Mouse (Mus musculus): ENCODE measurements at regions not wholly inside any gene's neighbourhood (a gene's known extent, or its start where the extent isn't known, plus 50 kb on each side); places are given as distances from the start of the nearest gene placed in this dataset.

DNA sequence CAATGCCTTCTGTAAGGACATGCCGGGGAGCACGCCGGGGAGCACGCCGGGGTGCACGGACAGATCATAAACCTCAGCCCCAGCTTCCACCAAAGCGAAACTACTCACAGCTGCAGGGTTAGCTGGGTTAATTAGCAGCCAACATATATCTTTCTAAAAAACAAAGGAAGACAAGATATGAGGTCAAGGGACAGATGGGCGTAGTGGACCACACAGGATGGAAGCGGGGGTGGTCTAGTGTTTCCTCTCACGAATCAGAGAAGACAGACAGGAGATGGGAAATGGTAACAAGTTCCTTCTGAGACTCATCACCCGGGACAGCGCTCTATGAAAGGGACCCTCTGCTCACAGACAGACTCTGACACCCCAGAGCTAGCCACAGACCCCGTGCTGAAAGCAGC, 60.0 kb upstream of the Ajap1 start:
- H3K4me1 ChIP-seq (replicated peaks) = peaks cover 33% of the 10 kb centered on the region
- peaks cover 12% of the 10 kb centered on the region; the same call in 1 of the 2 replicates for H3K27me3 ChIP-seq
- no peak overlapping the region for H3K4me3 ChIP-seq (replicated peaks)
- no peak overlapping the region for H3K27ac ChIP-seq
- H3K36me3 ChIP-seq = no peaks in the 10 kb centered on the region
- H3K9me3 ChIP-seq = no peaks in the 10 kb centered on the region
- WGBS = 84% methylated on average over 13 of the region's 13 CpGs
- ATAC-seq = no peak
- no peak overlapping the region for H3K4me2 ChIP-seq (replicated peaks)
- H3K9ac ChIP-seq (replicated peaks) = no peak overlapping the region

GRCm38 (mm10) chr4:153543900-153544648, 61.5 kb upstream of the Ajap1 start:
- H3K36me3 ChIP-seq = no peaks in the 10 kb centered on the region
- no peak overlapping the region for H3K9ac ChIP-seq (replicated peaks)
- peaks cover 41% of the 10 kb centered on the region for H3K4me1 ChIP-seq (replicated peaks)
- H3K27ac ChIP-seq = no peak overlapping the region
- peak; percentile 63 for ATAC-seq
- no peak overlapping the region for H3K4me2 ChIP-seq (replicated peaks)
- no peak overlapping the region for H3K4me3 ChIP-seq (replicated peaks)
- peaks cover 12% of the 10 kb centered on the region; the same call in 1 of the 2 replicates for H3K27me3 ChIP-seq
- H3K9me3 ChIP-seq = no peaks in the 10 kb centered on the region
- WGBS = 44% methylated on average over 24 of the region's 24 CpGs

DNA sequence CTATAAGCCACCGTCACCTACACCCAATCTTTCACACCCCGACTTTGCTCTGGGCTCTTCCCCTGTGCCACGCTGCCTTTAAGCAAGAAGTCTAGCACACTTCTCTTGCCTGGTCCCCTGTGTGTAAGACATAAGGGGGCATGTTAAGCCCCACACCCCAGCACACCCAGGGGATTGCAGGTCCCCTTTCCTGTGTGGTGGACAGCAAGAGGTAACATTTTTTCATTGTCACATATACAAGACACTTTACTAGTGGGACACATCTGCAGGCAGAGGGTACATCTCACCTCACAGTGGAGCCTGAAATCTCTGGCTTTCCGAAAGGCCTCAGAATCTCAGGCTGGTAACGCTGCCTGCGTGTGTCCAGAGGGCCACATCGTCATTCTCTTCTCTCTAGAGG, 64.1 kb upstream of the Ajap1 start:
- Histone ChIP-seq H3K4me2 (replicated peaks) (no peak overlapping the region), H3K27me3 (peaks cover 12% of the 10 kb centered on the region; the same call in 1 of the 2 replicates), H3K36me3 (no peaks in the 10 kb centered on the region), H3K9me3 (no peaks in the 10 kb centered on the region), H3K9ac (replicated peaks) (no peak overlapping the region), H3K4me1 (replicated peaks) (peaks cover 41% of the 10 kb centered on the region), H3K4me3 (replicated peaks) (no peak overlapping the region), H3K27ac (no peak overlapping the region)
- ATAC-seq = no peak
- WGBS = 92% methylated on average over 7 of the region's 7 CpGs

DNA sequence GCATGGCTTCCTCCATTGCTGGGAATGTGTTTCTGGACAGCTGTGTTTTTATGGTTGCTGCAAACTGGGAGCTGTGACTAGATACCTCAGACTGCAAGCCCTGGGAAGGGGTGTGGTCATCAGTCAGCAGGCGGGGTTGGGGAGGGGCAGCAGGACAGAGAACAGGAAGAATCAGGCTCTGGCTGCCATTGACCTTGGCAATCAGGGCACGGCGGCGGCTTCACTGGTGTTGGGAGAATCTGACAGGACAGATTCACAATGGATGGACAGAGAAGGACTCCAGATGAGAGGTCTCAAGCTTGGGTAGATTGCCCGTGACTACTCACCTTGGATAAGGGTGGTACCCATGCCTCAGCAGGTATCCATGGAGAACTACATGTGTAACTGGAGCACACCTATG, 64.5 kb upstream of the Ajap1 start:
- no peaks in the 10 kb centered on the region for H3K36me3 ChIP-seq
- no peak overlapping the region for H3K4me3 ChIP-seq (replicated peaks)
- no peak overlapping the region for H3K27ac ChIP-seq
- H3K27me3 ChIP-seq = peaks cover 12% of the 10 kb centered on the region; the same call in 1 of the 2 replicates
- no peak overlapping the region for H3K9ac ChIP-seq (replicated peaks)
- no peaks in the 10 kb centered on the region for H3K9me3 ChIP-seq
- 0 out of 2 replicates have a peak, but pooled peaks have one; percentile 19 for ATAC-seq
- H3K4me2 ChIP-seq (replicated peaks) = no peak overlapping the region
- 84% methylated on average over 5 of the region's 5 CpGs for WGBS
- H3K4me1 ChIP-seq (replicated peaks) = peaks cover 43% of the 10 kb centered on the region

DNA sequence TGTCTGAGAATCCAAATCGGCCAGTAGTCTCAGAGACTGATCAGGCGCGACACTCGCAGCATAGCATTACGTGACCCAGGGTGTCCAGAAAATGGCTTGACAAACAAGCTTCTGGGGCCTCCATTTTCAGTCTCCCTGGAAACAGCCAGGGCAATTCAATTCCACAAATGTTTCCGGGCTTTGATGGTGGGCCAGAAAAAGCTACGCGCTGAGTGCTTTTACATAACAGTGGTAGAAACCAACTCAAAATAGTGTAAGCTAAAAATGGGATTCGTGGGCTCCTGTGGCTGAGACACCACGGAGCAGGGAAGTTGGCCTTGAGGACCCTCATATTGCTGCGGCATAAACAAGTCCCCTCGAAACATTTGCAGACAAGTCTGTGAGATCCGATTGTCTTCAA, 65.3 kb upstream of the Ajap1 start:
- no peak overlapping the region for H3K9ac ChIP-seq (replicated peaks)
- no peak overlapping the region for H3K4me3 ChIP-seq (replicated peaks)
- 30% methylated on average over 13 of the region's 13 CpGs for WGBS
- no peak overlapping the region for H3K4me2 ChIP-seq (replicated peaks)
- H3K4me1 ChIP-seq (replicated peaks) = peaks cover 49% of the 10 kb centered on the region
- no peak overlapping the region; the same call in 1 of the 2 replicates for H3K27ac ChIP-seq
- H3K36me3 ChIP-seq = no peaks in the 10 kb centered on the region
- no peak for ATAC-seq
- H3K9me3 ChIP-seq = no peaks in the 10 kb centered on the region
- peaks cover 12% of the 10 kb centered on the region; the same call in 1 of the 2 replicates for H3K27me3 ChIP-seq

DNA sequence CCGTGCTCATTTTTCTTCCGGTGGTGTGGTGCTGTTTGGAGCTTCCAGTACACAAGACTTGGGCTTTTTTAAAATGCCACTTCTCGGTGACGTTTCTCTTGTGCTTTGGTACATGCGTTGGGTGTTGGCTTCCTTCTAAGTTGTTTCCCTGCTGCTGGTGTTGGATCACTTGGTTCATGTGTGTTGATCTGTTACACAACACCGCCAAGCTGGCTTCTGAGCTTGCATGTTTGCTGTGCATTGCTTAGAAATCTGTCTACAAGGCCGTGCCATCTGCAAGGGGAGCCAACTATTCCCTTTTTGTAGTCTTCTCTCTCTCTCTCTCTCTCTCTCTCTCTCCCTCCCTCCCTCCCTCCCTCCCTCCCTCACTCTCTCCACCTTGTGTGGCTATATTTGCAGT, 68.7 kb upstream of the Ajap1 start:
- 95% methylated on average over 7 of the region's 7 CpGs for WGBS
- Histone ChIP-seq H3K9ac (replicated peaks) (no peak overlapping the region), H3K27me3 (peaks cover 7% of the 10 kb centered on the region; the same call in 1 of the 2 replicates), H3K4me3 (replicated peaks) (no peak overlapping the region), H3K27ac (no peak overlapping the region), H3K4me2 (replicated peaks) (no peak overlapping the region), H3K4me1 (replicated peaks) (peaks cover 35% of the 10 kb centered on the region), H3K36me3 (no peaks in the 10 kb centered on the region), H3K9me3 (no peaks in the 10 kb centered on the region)
- no peak for ATAC-seq

DNA sequence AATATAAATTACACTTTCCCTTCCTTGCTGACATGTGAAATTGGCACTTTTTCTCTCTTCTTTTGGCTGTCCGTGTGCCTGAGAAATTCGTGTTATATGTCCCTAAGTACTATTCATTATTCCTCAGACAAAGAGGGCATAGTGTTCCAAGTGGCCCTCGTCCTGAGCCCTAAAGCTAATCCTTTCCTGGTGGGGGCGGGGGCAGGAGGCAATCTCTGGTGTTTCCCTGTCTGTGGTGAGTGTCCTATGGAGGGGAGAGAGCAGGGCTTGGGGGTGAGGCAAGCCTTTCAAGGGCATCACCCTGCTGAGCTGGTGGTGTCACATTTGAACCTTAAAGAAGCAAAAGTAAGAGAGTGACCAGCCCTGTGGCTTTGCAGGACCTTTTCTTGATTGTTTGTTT, 69.9 kb upstream of the Ajap1 start:
- no peak for ATAC-seq
- Histone ChIP-seq H3K9ac (replicated peaks) (no peak overlapping the region), H3K27ac (no peak overlapping the region), H3K36me3 (no peaks in the 10 kb centered on the region), H3K27me3 (no peaks in the 10 kb centered on the region), H3K4me1 (replicated peaks) (peaks cover 26% of the 10 kb centered on the region), H3K4me2 (replicated peaks) (no peak overlapping the region), H3K4me3 (replicated peaks) (no peak overlapping the region), H3K9me3 (no peaks in the 10 kb centered on the region)
- WGBS = 12% methylated on average over 4 of the region's 4 CpGs

- no peaks in the 10 kb centered on the region for H3K36me3 ChIP-seq
- 80% methylated on average over 19 of the region's 19 CpGs for whole genome bisulfite sequencing
- H3K4me1 ChIP-seq (replicated peaks) = peaks cover 18% of the 10 kb centered on the region
- H3K9ac ChIP-seq (replicated peaks) = no peak overlapping the region
- no peaks in the 10 kb centered on the region for H3K9me3 ChIP-seq
- no peak overlapping the region for H3K4me3 ChIP-seq (replicated peaks)
- ATAC-seq = no peak
- H3K4me2 ChIP-seq (replicated peaks) = no peak overlapping the region
- no peak overlapping the region for H3K27ac ChIP-seq
- H3K27me3 ChIP-seq = no peaks in the 10 kb centered on the region; the same call in 1 of the 2 replicates
Observed at GRCm38 (mm10) chr4:153557812-153558608, 75.4 kb upstream of the Ajap1 start.

DNA sequence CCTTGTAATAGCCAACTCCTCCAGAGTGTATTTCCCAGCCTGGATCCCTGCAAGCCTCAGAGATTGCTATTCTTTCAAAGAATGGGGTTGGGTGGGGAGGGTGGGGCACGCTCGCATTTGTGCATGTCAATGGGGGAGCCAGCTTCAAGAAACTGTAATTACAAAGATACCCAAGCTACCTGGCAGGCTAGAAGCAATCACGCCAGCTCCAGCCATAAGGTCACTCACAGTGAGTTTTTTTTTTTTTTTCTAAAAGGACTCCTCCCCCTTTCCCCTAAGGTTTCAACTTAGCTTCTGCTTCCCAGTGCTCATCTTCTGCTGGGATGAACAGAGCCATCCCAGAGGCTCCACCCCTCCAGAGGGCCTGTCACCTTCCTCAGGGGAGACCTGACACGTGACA, 77.0 kb upstream of the Ajap1 start:
- no peak for ATAC-seq
- no peaks in the 10 kb centered on the region for H3K36me3 ChIP-seq
- H3K4me2 ChIP-seq (replicated peaks) = no peak overlapping the region
- H3K4me3 ChIP-seq (replicated peaks) = no peak overlapping the region
- no peaks in the 10 kb centered on the region for H3K9me3 ChIP-seq
- no peak overlapping the region for H3K27ac ChIP-seq
- no peak overlapping the region for H3K9ac ChIP-seq (replicated peaks)
- peaks cover 10% of the 10 kb centered on the region; the same call in 1 of the 2 replicates for H3K4me1 ChIP-seq (replicated peaks)
- H3K27me3 ChIP-seq = no peaks in the 10 kb centered on the region; the same call in 1 of the 2 replicates
- WGBS = 61% methylated on average over 4 of the region's 4 CpGs

DNA sequence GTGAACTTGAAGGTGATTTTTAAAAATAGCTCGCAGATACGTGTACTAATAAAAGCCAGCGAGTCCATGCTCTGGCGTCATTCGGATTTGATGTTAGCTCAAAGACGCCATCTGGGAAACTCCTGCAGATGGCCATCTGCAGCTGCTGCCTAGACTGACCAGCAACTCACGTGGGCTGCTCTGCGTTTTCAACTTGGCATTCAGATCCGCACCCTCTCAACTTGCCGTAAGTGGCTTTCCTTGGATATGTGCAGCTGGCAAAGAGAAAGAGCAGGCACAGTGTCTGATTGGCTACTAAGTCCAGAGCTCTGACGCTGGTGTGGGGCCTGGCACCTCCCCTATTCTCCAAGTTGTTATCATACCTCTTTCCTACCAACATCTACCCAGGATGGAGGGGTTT, 77.6 kb upstream of the Ajap1 start:
- no peak overlapping the region for H3K4me3 ChIP-seq (replicated peaks)
- H3K9me3 ChIP-seq = no peaks in the 10 kb centered on the region
- WGBS = 67% methylated on average over 11 of the region's 11 CpGs
- H3K9ac ChIP-seq (replicated peaks) = no peak overlapping the region
- H3K27ac ChIP-seq = no peak overlapping the region
- H3K27me3 ChIP-seq = no peaks in the 10 kb centered on the region; the same call in 1 of the 2 replicates
- H3K36me3 ChIP-seq = no peaks in the 10 kb centered on the region
- H3K4me1 ChIP-seq (replicated peaks) = peaks cover 10% of the 10 kb centered on the region; the same call in 1 of the 2 replicates
- no peak for ATAC-seq
- no peak overlapping the region for H3K4me2 ChIP-seq (replicated peaks)

DNA sequence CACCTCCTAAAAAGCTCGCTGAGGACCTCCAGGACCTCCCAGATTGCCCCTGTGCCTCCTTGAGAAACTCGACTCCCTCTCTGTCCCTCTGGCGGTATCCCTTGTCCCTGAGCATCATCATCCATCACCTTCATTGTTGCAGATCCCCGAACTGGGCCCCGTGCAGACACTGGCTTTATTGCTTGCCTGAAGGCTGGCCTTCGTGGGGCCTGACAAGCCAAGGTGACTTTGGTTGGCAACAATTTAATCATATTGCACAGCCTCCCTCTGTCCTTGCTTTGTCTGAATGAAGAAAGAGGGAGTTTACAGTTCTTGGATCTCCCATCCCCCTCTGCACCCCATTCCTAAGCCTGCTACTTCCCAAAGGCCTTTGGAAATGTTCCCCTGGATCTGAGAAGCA, 78.3 kb upstream of the Ajap1 start:
- H3K4me3 ChIP-seq (replicated peaks) = no peak overlapping the region
- H3K4me1 ChIP-seq (replicated peaks) = peaks cover 10% of the 10 kb centered on the region; the same call in 1 of the 2 replicates
- H3K36me3 ChIP-seq = no peaks in the 10 kb centered on the region
- 58% methylated on average over 6 of the region's 6 CpGs for WGBS
- H3K9me3 ChIP-seq = no peaks in the 10 kb centered on the region
- no peak overlapping the region for H3K27ac ChIP-seq
- no peaks in the 10 kb centered on the region; the same call in 1 of the 2 replicates for H3K27me3 ChIP-seq
- no peak overlapping the region for H3K9ac ChIP-seq (replicated peaks)
- H3K4me2 ChIP-seq (replicated peaks) = no peak overlapping the region
- ATAC-seq = no peak

DNA sequence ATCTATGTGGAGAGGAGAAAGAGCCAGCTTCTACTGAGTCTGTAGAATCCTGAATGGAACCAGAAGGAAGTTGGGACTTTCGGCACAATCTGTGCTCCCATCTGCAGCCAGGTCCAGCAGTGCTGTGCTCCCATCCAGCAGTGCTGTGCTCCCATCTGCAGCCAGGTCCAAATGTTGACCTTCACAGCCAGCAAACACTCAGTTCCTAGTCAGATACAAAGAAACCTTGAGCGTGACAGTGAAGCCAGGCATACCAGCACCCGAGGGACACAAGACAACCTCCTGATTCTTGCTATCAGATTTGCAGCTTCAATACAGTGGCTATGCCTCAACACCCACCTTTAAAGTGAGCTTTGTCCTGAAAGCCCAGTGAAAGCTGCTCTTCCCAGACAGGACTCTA, 79.4 kb upstream of the Ajap1 start:
- no peaks in the 10 kb centered on the region for H3K36me3 ChIP-seq
- no peak for ATAC-seq
- peaks cover 10% of the 10 kb centered on the region; the same call in 1 of the 2 replicates for H3K4me1 ChIP-seq (replicated peaks)
- H3K9ac ChIP-seq (replicated peaks) = no peak overlapping the region
- no peaks in the 10 kb centered on the region for H3K9me3 ChIP-seq
- no peak overlapping the region for H3K27ac ChIP-seq
- no peak overlapping the region for H3K4me3 ChIP-seq (replicated peaks)
- H3K4me2 ChIP-seq (replicated peaks) = no peak overlapping the region
- H3K27me3 ChIP-seq = no peaks in the 10 kb centered on the region; the same call in 1 of the 2 replicates
- 96% methylated on average over 3 of the region's 3 CpGs for WGBS
